Mouse (Mus musculus): ENCODE data around the gene Slc1a3. TPM values are rescaled to one million over a fixed set of nuclear protein-coding genes. Genes with fewer than 3 reads are reported as not detected.

Slc1a3 gene
- total RNA-seq, 2 experiments from 2014 or later = 294 to 295 TPM

- DNase-seq (ENCODE audit: extremely low spot score in 1 of 2, low spot score in 2 of 2) = peak in 1 of 2 experiments; percentile 22
- no peak overlapping the region for H3K27ac ChIP-seq
- H3K4me3 ChIP-seq = no peak overlapping the region
- peak; percentile 15 for TF ChIP-seq CTCF (IDR thresholded peaks at IDR 0.05)
- intact Hi-C loops (cut with DNase I) = no loop called here
Measured at GRCm38 (mm10) chr15:8595226-8595625, 115.3 kb downstream of the Slc1a3 start.

GRCm38 (mm10) chr15:8589503-8590116, 121.0 kb downstream of the Slc1a3 start:
- DNase-seq (ENCODE audit: extremely low spot score in 1 of 2, low spot score in 2 of 2) = peak; percentile 67 to 74
- Histone ChIP-seq H3K4me3 (no peak overlapping the region), H3K27ac (no peak overlapping the region)
- TF ChIP-seq CTCF (IDR thresholded peaks at IDR 0.05) = peak; percentile 85
- intact Hi-C loops (cut with DNase I) = loop anchor here (1.0 kb wide), 1 partner anchor 139 kb away; no protein-coding TSS in a partner anchor

GRCm38 (mm10) chr15:8588065-8588464, 122.5 kb downstream of the Slc1a3 start:
- H3K4me3 ChIP-seq = no peak overlapping the region
- intact Hi-C loops (cut with DNase I) = no loop called here
- TF ChIP-seq CTCF (IDR thresholded peaks at IDR 0.05) = no peak
- no peak for DNase-seq (ENCODE audit: extremely low spot score in 1 of 2, low spot score in 2 of 2)
- no peak overlapping the region for H3K27ac ChIP-seq

GRCm38 (mm10) chr15:8586822-8587281, 123.7 kb downstream of the Slc1a3 start:
- no peak overlapping the region for H3K27ac ChIP-seq
- no peak for TF ChIP-seq CTCF (IDR thresholded peaks at IDR 0.05)
- intact Hi-C loops (cut with DNase I) = no loop called here
- no peak for DNase-seq (ENCODE audit: extremely low spot score in 1 of 2, low spot score in 2 of 2)
- H3K4me3 ChIP-seq = no peak overlapping the region

Other genes with a start within 250 kb of the Slc1a3 start
- not detected for gene Gm2310, start 190.8 kb downstream of the Slc1a3 start, total RNA-seq (2021)